Mouse (Mus musculus) forebrain, embryonic 11.5 days (tissue): ENCODE measurements around the gene Vmn1r142. TPM values are rescaled to one million over a fixed set of nuclear protein-coding genes. Genes with fewer than 3 reads are reported as not detected.
"Not testable (repeated sequence)": the region's sequence is repeated elsewhere in the genome, so short reads cannot be mapped to it uniquely, and the experiment has no call there.

ENCODE experiments used
- ATAC-seq: fragments of 200-750 bp; cut with Nextera tagmentation; replicated peaks from 2 replicates; pipeline ENCODE4 v1.8.0; 2017; ENCODE audit warnings: moderate TSS enrichment; ENCODE audit not compliant: low FRiP score
- DNase-seq: peaks from one replicate; pipeline ENCODE4 v3.0.0-alpha.2; 2017; ENCODE audit warnings: low spot score
- H3K27ac ChIP-seq: fragments of 300-500 bp; sonication (generic); 2 replicates; pipeline ENCODE4 v1.5.1; 2014; ENCODE audit warnings: low read depth, low read length
- H3K27me3 ChIP-seq: fragments of 300-500 bp; sonication (generic); 2 replicates; pipeline ENCODE4 v1.6.1; 2014; ENCODE audit warnings: mild to moderate bottlenecking, low read length, mixed read lengths; ENCODE audit not compliant: control insufficient read depth, insufficient read depth
- H3K36me3 ChIP-seq: fragments of 300-500 bp; sonication (generic); 2 replicates; pipeline ENCODE4 v1.6.1; 2014; ENCODE audit warnings: mild to moderate bottlenecking, low read length, moderate library complexity, mixed read lengths; ENCODE audit not compliant: control insufficient read depth, insufficient read depth
- H3K4me1 ChIP-seq: fragments of 300-500 bp; sonication (generic); replicated peaks from 2 replicates; pipeline ENCODE4 v1.6.1; 2014; ENCODE audit warnings: low read length, mixed read lengths; ENCODE audit not compliant: control insufficient read depth, insufficient read depth
- H3K4me2 ChIP-seq: fragments of 300-500 bp; sonication (generic); 2 replicates; pipeline ENCODE4 v1.6.1; 2014; ENCODE audit warnings: low read depth, mild to moderate bottlenecking, low read length, moderate library complexity, mixed read lengths; ENCODE audit not compliant: severe bottlenecking
- H3K4me3 ChIP-seq: fragments of 300-500 bp; sonication (generic); 2 replicates; pipeline ENCODE4 v1.5.1; 2014; ENCODE audit warnings: low read depth, low read length
- H3K9ac ChIP-seq: fragments of 300-500 bp; sonication (generic); 2 replicates; pipeline ENCODE4 v1.6.1; 2014; ENCODE audit warnings: low read length
- H3K9me3 ChIP-seq: fragments of 300-500 bp; sonication (generic); 2 replicates; pipeline ENCODE4 v1.6.1; 2016; ENCODE audit warnings: low read length, mixed read lengths; ENCODE audit not compliant: control insufficient read depth
- WGBS: fragments of 180-500 bp; shearing (Covaris S2); extraction: QIAGEN DNeasy Blood & Tissue Kit; methylation state at CpG from one replicate; pipeline ENCODE4 v1.1.7; 2014; 5-methylcytosine and 5-hydroxymethylcytosine counted together
- polyA plus RNA-seq: library from polyadenylated mRNA; unstranded; fragments of >200 nt; fragmentation: Nextera tagmentation; extraction: Ambion mirVana; gene quantifications from 2 replicates; pipeline ENCODE4 v1.2.1, GENCODE M21; 2014

Vmn1r142 gene
- not detected in 2 replicates for polyA plus RNA-seq

- no CpG with 5 or more reads among the region's 3 CpGs for WGBS
- not testable (repeated sequence) for H3K4me1 ChIP-seq, H3K9me3 ChIP-seq, H3K9ac ChIP-seq, ATAC-seq, H3K27me3 ChIP-seq, H3K4me3 ChIP-seq, H3K4me2 ChIP-seq, DNase-seq, H3K27ac ChIP-seq, H3K36me3 ChIP-seq
Observed at GRCm38 (mm10) chr7:22163935-22164334, at the start of gene Vmn1r142. Vmn1r142 (minus strand) TSS chr7:22164035.

- whole genome bisulfite sequencing: no CpG with 5 or more reads among the region's 2 CpGs
- not testable (repeated sequence) for H3K27ac ChIP-seq, H3K9ac ChIP-seq, ATAC-seq, H3K9me3 ChIP-seq, H3K36me3 ChIP-seq, DNase-seq, H3K4me1 ChIP-seq, H3K4me3 ChIP-seq, H3K27me3 ChIP-seq, H3K4me2 ChIP-seq
Observed at GRCm38 (mm10) chr7:22201164-22201563, 37.3 kb upstream of the Vmn1r142 start, which contains the start of gene Gm8653. Gm8653 (minus strand) TSS chr7:22201264.

GRCm38 (mm10) chr7:22189077-22189476, 25.2 kb upstream of the Vmn1r142 start, which contains the start of gene Vmn1r143:
Vmn1r143 (plus strand) TSS chr7:22189377.
- not testable (repeated sequence) for H3K27ac ChIP-seq, DNase-seq, H3K4me2 ChIP-seq, H3K4me3 ChIP-seq, H3K36me3 ChIP-seq, H3K9me3 ChIP-seq, H3K9ac ChIP-seq, H3K4me1 ChIP-seq, H3K27me3 ChIP-seq, ATAC-seq
- no CpG with 5 or more reads among the region's 3 CpGs for WGBS

- not testable (repeated sequence) for H3K36me3 ChIP-seq, H3K27ac ChIP-seq, H3K9ac ChIP-seq, ATAC-seq, H3K27me3 ChIP-seq, H3K4me3 ChIP-seq, H3K4me2 ChIP-seq, H3K4me1 ChIP-seq, H3K9me3 ChIP-seq, DNase-seq
- no CpG with 5 or more reads among the region's 5 CpGs for WGBS
Observed at GRCm38 (mm10) chr7:22134641-22135040, 29.2 kb downstream of the Vmn1r142 start, which contains the start of gene Gm10666. Gm10666 (minus strand) TSS chr7:22134741.

- H3K27ac ChIP-seq, H3K4me1 ChIP-seq, H3K4me3 ChIP-seq, H3K36me3 ChIP-seq, ATAC-seq, H3K27me3 ChIP-seq, H3K9me3 ChIP-seq, DNase-seq, H3K9ac ChIP-seq, H3K4me2 ChIP-seq: not testable (repeated sequence)
- no CpG with 5 or more reads among the region's 2 CpGs for WGBS
Observed at GRCm38 (mm10) chr7:22118145-22118544, 45.7 kb downstream of the Vmn1r142 start, which contains the start of gene Gm16451. Gm16451 (minus strand) TSS chr7:22118245.

Other genes with a start within 250 kb of the Vmn1r142 start
- not detected in 2 replicates for gene Gm5891, start 242.7 kb downstream of the Vmn1r142 start, polyA plus RNA-seq
- gene Vmn1r137, start 169.4 kb downstream of the Vmn1r142 start, polyA plus RNA-seq: not detected in 2 replicates
- gene Vmn1r138, start 135.1 kb downstream of the Vmn1r142 start, polyA plus RNA-seq: not detected in 2 replicates
- not detected in 2 replicates for gene Gm6176, start 107.7 kb downstream of the Vmn1r142 start, polyA plus RNA-seq
- not detected in 2 replicates for gene Vmn1r139, start 95.0 kb downstream of the Vmn1r142 start, polyA plus RNA-seq
- not detected in 2 replicates for gene Gm16451, start 45.8 kb downstream of the Vmn1r142 start, polyA plus RNA-seq
- gene Gm10666, start 29.3 kb downstream of the Vmn1r142 start, polyA plus RNA-seq: not detected in 2 replicates
- gene Vmn1r143, start 25.3 kb upstream of the Vmn1r142 start, polyA plus RNA-seq: not detected in 2 replicates
- gene Gm8653, start 37.2 kb upstream of the Vmn1r142 start, polyA plus RNA-seq: not detected in 2 replicates
- gene Gm8453, start 65.4 kb upstream of the Vmn1r142 start, polyA plus RNA-seq: not detected in 2 replicates
- not detected in 2 replicates for gene Gm4187, start 165.7 kb upstream of the Vmn1r142 start, polyA plus RNA-seq
- not detected in 2 replicates for gene Gm8660, start 207.0 kb upstream of the Vmn1r142 start, polyA plus RNA-seq
- not detected in 2 replicates for gene Vmn1r148, start 249.5 kb upstream of the Vmn1r142 start, polyA plus RNA-seq